Mouse (Mus musculus): ENCODE data around the gene Slc25a25. TPM values are rescaled to one million over a fixed set of nuclear protein-coding genes. Genes with fewer than 3 reads are reported as not detected.
A peak's percentile ranks its signal among the peaks of the same experiment; 100 is the strongest.

Gene Slc25a25
- polyA plus RNA-seq, 1 experiment: 9.5 TPM

GRCm38 (mm10) chr2:32376963-32377362, 74.3 kb downstream of the Slc25a25 start:
- H3K79me2 ChIP-seq (ENCODE audit: control insufficient read depth, insufficient read depth): no peaks in the 10 kb centered on the region
- TF ChIP-seq MYOG (IDR thresholded peaks at IDR 0.05; ENCODE audit: control insufficient read depth in 1 of 3, insufficient read depth in 1 of 3, insufficient read length in 2 of 3, low read depth in 2 of 3) (no peak), TCF12 (IDR thresholded peaks at IDR 0.05; ENCODE audit: insufficient read depth, poor library complexity, severe bottlenecking) (no peak), POLR2AphosphoS2 (IDR thresholded peaks at IDR 0.05; ENCODE audit: insufficient read length, low read depth) (no peak), MYOD1 (IDR thresholded peaks at IDR 0.05; ENCODE audit: control insufficient read depth in 1 of 3, insufficient read length in 2 of 3, low read depth in 2 of 3) (no peak), MAX (IDR thresholded peaks at IDR 0.05; ENCODE audit: low read depth) (no peak), CEBPB (IDR thresholded peaks at IDR 0.05; ENCODE audit: insufficient read depth, poor library complexity, severe bottlenecking) (no peak), USF1 (IDR thresholded peaks at IDR 0.05; ENCODE audit: low read depth) (no peak), E2F4 (IDR thresholded peaks at IDR 0.05; ENCODE audit: insufficient read depth) (no peak), TCF3 (IDR thresholded peaks at IDR 0.05; ENCODE audit: insufficient read length, low read depth) (no peak), POLR2A (IDR thresholded peaks at IDR 0.05; ENCODE audit: insufficient read length, low read depth) (no peak), SRF (IDR thresholded peaks at IDR 0.05; ENCODE audit: control insufficient read depth, insufficient read length, low read depth) (no peak), REST (IDR thresholded peaks at IDR 0.05; ENCODE audit: insufficient read depth, insufficient read length) (no peak)
- H3K27me3 ChIP-seq (ENCODE audit: control insufficient read depth, insufficient read depth, insufficient read length): no peaks in the 10 kb centered on the region
- H3K36me3 ChIP-seq (ENCODE audit: control insufficient read depth, insufficient read depth): peaks cover 15% of the 10 kb centered on the region
- no peak overlapping the region for H3K4me2 ChIP-seq (ENCODE audit: low read depth)
- H3ac ChIP-seq (ENCODE audit: control insufficient read depth, insufficient read length): no peak overlapping the region
- no peak overlapping the region for H3K4me3 ChIP-seq

GRCm38 (mm10) chr2:32375317-32375940, 75.8 kb downstream of the Slc25a25 start:
- Histone ChIP-seq H3K4me2 (ENCODE audit: low read depth) (no peak overlapping the region), H3K27me3 (ENCODE audit: control insufficient read depth, insufficient read depth, insufficient read length) (no peaks in the 10 kb centered on the region), H3ac (ENCODE audit: control insufficient read depth, insufficient read length) (no peak overlapping the region), H3K4me3 (no peak overlapping the region), H3K79me2 (ENCODE audit: control insufficient read depth, insufficient read depth) (no peaks in the 10 kb centered on the region), H3K36me3 (ENCODE audit: control insufficient read depth, insufficient read depth) (peaks cover 19% of the 10 kb centered on the region)
- TF ChIP-seq MYOD1 (IDR thresholded peaks at IDR 0.05; ENCODE audit: control insufficient read depth in 1 of 3, insufficient read length in 2 of 3, low read depth in 2 of 3) (peak in 1 of 3 experiments; percentile 79), SRF (IDR thresholded peaks at IDR 0.05; ENCODE audit: control insufficient read depth, insufficient read length, low read depth) (no peak)

- peaks cover 24% of the 10 kb centered on the region for H3K36me3 ChIP-seq (ENCODE audit: control insufficient read depth, insufficient read depth)
- no peaks in the 10 kb centered on the region for H3K79me2 ChIP-seq (ENCODE audit: control insufficient read depth, insufficient read depth)
- H3ac ChIP-seq (ENCODE audit: control insufficient read depth, insufficient read length): no peak overlapping the region
- TF ChIP-seq MYOG (IDR thresholded peaks at IDR 0.05; ENCODE audit: control insufficient read depth in 1 of 3, insufficient read depth in 1 of 3, insufficient read length in 2 of 3, low read depth in 2 of 3) (no peak), REST (IDR thresholded peaks at IDR 0.05; ENCODE audit: insufficient read depth, insufficient read length) (no peak), MAX (IDR thresholded peaks at IDR 0.05; ENCODE audit: low read depth) (no peak), POLR2A (IDR thresholded peaks at IDR 0.05; ENCODE audit: insufficient read length, low read depth) (no peak), CEBPB (IDR thresholded peaks at IDR 0.05; ENCODE audit: insufficient read depth, poor library complexity, severe bottlenecking) (no peak), E2F4 (IDR thresholded peaks at IDR 0.05; ENCODE audit: insufficient read depth) (no peak), SRF (IDR thresholded peaks at IDR 0.05; ENCODE audit: control insufficient read depth, insufficient read length, low read depth) (no peak), MYOD1 (IDR thresholded peaks at IDR 0.05; ENCODE audit: control insufficient read depth in 1 of 3, insufficient read length in 2 of 3, low read depth in 2 of 3) (no peak), TCF12 (IDR thresholded peaks at IDR 0.05; ENCODE audit: insufficient read depth, poor library complexity, severe bottlenecking) (no peak), POLR2AphosphoS2 (IDR thresholded peaks at IDR 0.05; ENCODE audit: insufficient read length, low read depth) (no peak), TCF3 (IDR thresholded peaks at IDR 0.05; ENCODE audit: insufficient read length, low read depth) (no peak), USF1 (IDR thresholded peaks at IDR 0.05; ENCODE audit: low read depth) (no peak)
- H3K27me3 ChIP-seq (ENCODE audit: control insufficient read depth, insufficient read depth, insufficient read length): no peaks in the 10 kb centered on the region
- H3K4me2 ChIP-seq (ENCODE audit: low read depth): peak overlapping the region; percentile 6
- H3K4me3 ChIP-seq: no peak overlapping the region
These were observed 77.1 kb downstream of the Slc25a25 start for GRCm38 (mm10) chr2:32374191-32374590.

- Histone ChIP-seq H3K79me2 (ENCODE audit: control insufficient read depth, insufficient read depth) (peaks cover 5% of the 10 kb centered on the region), H3K4me3 (no peak overlapping the region), H3K36me3 (ENCODE audit: control insufficient read depth, insufficient read depth) (peaks cover 22% of the 10 kb centered on the region), H3K27me3 (ENCODE audit: control insufficient read depth, insufficient read depth, insufficient read length) (no peaks in the 10 kb centered on the region), H3ac (ENCODE audit: control insufficient read depth, insufficient read length) (no peak overlapping the region), H3K4me2 (ENCODE audit: low read depth) (no peak overlapping the region)
- TF ChIP-seq CEBPB (IDR thresholded peaks at IDR 0.05; ENCODE audit: insufficient read depth, poor library complexity, severe bottlenecking): no peak
- no peak for TF ChIP-seq REST (IDR thresholded peaks at IDR 0.05; ENCODE audit: insufficient read depth, insufficient read length)
- TF ChIP-seq TCF3 (IDR thresholded peaks at IDR 0.05; ENCODE audit: insufficient read length, low read depth): no peak
- no peak for TF ChIP-seq MYOG (IDR thresholded peaks at IDR 0.05; ENCODE audit: control insufficient read depth in 1 of 3, insufficient read depth in 1 of 3, insufficient read length in 2 of 3, low read depth in 2 of 3)
- TF ChIP-seq SRF (IDR thresholded peaks at IDR 0.05; ENCODE audit: control insufficient read depth, insufficient read length, low read depth): no peak
These were observed 83.9 kb downstream of the Slc25a25 start for GRCm38 (mm10) chr2:32367315-32367714.

Other genes starting within 250 kb of the Slc25a25 start
- 14.7 TPM for gene Pomt1, start 214.9 kb downstream of the Slc25a25 start, polyA plus RNA-seq (2012; fragmentation: generic; extraction: Trizol)
- 32.1 TPM for gene Uck1, start 191.3 kb downstream of the Slc25a25 start, polyA plus RNA-seq (2012; fragmentation: generic; extraction: Trizol)
- gene Golga2, start 164.1 kb downstream of the Slc25a25 start, polyA plus RNA-seq (2012; fragmentation: generic; extraction: Trizol): 60.7 TPM
- gene Swi5, start 163.4 kb downstream of the Slc25a25 start, polyA plus RNA-seq (2012; fragmentation: generic; extraction: Trizol): 253 TPM
- gene Ciz1, start 99.1 kb downstream of the Slc25a25 start, polyA plus RNA-seq (2012; fragmentation: generic; extraction: Trizol): 54.2 TPM
- 44.0 TPM for gene Dnm1, start 98.1 kb downstream of the Slc25a25 start, polyA plus RNA-seq (2012; fragmentation: generic; extraction: Trizol)
- gene 1110008P14Rik, start 69.5 kb downstream of the Slc25a25 start, polyA plus RNA-seq (2012; fragmentation: generic; extraction: Trizol): 153 TPM
- 0.02 TPM for gene Lcn2, start 63.2 kb downstream of the Slc25a25 start, polyA plus RNA-seq (2012; fragmentation: generic; extraction: Trizol)
- gene Ptges2, start 55.5 kb downstream of the Slc25a25 start, polyA plus RNA-seq (2012; fragmentation: generic; extraction: Trizol): 50.6 TPM
- 3.0 TPM for gene Naif1, start 988 bp downstream of the Slc25a25 start, polyA plus RNA-seq (2012; fragmentation: generic; extraction: Trizol)
- gene Fam102a, start 83.9 kb upstream of the Slc25a25 start, polyA plus RNA-seq (2012; fragmentation: generic; extraction: Trizol): 1.7 TPM
- gene Dpm2, start 119.4 kb upstream of the Slc25a25 start, polyA plus RNA-seq (2012; fragmentation: generic; extraction: Trizol): 47.5 TPM
- gene Pip5kl1, start 123.4 kb upstream of the Slc25a25 start, polyA plus RNA-seq (2012; fragmentation: generic; extraction: Trizol): 0.10 TPM
- 0.04 TPM for gene 9430097D07Rik, start 124.2 kb upstream of the Slc25a25 start, polyA plus RNA-seq (2012; fragmentation: generic; extraction: Trizol)
- gene St6galnac4, start 135.7 kb upstream of the Slc25a25 start, polyA plus RNA-seq (2012; fragmentation: generic; extraction: Trizol): 75.4 TPM
- gene St6galnac6, start 148.3 kb upstream of the Slc25a25 start, polyA plus RNA-seq (2012; fragmentation: generic; extraction: Trizol): 48.7 TPM
- gene Ak1, start 170.3 kb upstream of the Slc25a25 start, polyA plus RNA-seq (2012; fragmentation: generic; extraction: Trizol): 265 TPM
- 1.6 TPM for gene Eng, start 195.2 kb upstream of the Slc25a25 start, polyA plus RNA-seq (2012; fragmentation: generic; extraction: Trizol)

Measured in myocyte (in vitro differentiated cells).